Mouse (Mus musculus) megakaryocyte, embryonic 14.5 days (primary cell): ENCODE measurements around the gene Recql5.

ENCODE experiments used
- FLI1 ChIP-seq: IDR thresholded peaks from 2 replicates; pipeline ENCODE4 v1.6.1; 2012; ENCODE audit warnings: low read length, inconsistent platforms, mixed read lengths
- GATA1 ChIP-seq: IDR thresholded peaks from 3 replicates; pipeline ENCODE4 v1.6.1; 2012; ENCODE audit warnings: mixed read lengths, low read length, inconsistent platforms, borderline replicate concordance

DNA sequence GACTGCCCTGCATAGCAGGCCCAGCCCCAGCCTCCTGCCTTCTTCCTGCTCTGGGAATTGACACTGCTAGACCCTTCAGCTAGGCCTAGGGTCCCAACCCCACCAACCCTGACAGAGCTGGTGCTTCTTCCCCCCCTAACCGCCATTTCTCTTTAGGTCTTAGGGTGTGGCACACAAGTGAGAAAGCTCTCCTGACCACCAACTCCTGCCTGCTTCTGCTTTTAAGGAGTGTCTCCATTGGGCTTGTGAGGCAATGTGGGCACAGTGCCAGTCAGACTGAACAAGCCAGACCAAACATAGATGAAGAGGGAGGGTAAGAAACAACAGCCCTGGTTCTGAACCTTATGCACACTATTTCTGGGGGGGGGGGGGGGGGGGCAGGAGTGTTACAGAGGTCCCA lies 30.4 kb downstream of the Recql5 start:
- TF ChIP-seq FLI1 (no peak), GATA1 (no peak)
